Mouse (Mus musculus) CH12.LX (cell line): ENCODE data around the gene Bmp6. TPM values are rescaled to one million over a fixed set of nuclear protein-coding genes. Genes with fewer than 3 reads are reported as not detected.

Experiments used
- DNase-seq: peaks from one replicate; pipeline ENCODE4 v3.0.0-alpha.2; 2013; ENCODE audit errors: extremely low read depth
- H3K27ac ChIP-seq: 2 replicates; pipeline ENCODE4 v1.5.1; 2012; ENCODE audit warnings: low read depth, mild to moderate bottlenecking, control low read depth, moderate library complexity; ENCODE audit not compliant: insufficient read depth
- H3K27me3 ChIP-seq: replicated peaks from 2 replicates; pipeline ENCODE3; 2012; ENCODE audit warnings: inconsistent platforms
- H3K36me3 ChIP-seq, 2 experiments: replicated peaks in 1 of 2; 2 replicates each; pipeline versions ENCODE3 to v1.6.1; 2012; ENCODE audit warnings: inconsistent platforms in 1 of 2, low read length in 1 of 2, mild to moderate bottlenecking in 1 of 2, mixed read lengths in 1 of 2, moderate library complexity in 1 of 2; ENCODE audit not compliant: control insufficient read depth in 1 of 2, insufficient read depth in 1 of 2
- H3K4me1 ChIP-seq, 2 experiments: 2 replicates each; pipeline ENCODE4 v1.6.1; 2012; ENCODE audit warnings: inconsistent platforms in 1 of 2, moderate library complexity in 1 of 2; ENCODE audit not compliant: insufficient read depth in 2 of 2, control insufficient read depth in 1 of 2
- H3K4me2 ChIP-seq: 2 replicates; pipeline ENCODE4 v1.6.1; 2012; ENCODE audit warnings: low read depth, mild to moderate bottlenecking, control low read depth; ENCODE audit not compliant: poor library complexity, insufficient read depth, severe bottlenecking
- H3K4me3 ChIP-seq, 3 experiments: fragments of 150-350 bp in 1 of 3; sonication (generic) in 1 of 3; replicated peaks in 1 of 3; 2 replicates each; pipeline versions ENCODE3 to v1.5.1; 2011 to 2012; ENCODE audit warnings: low read depth in 2 of 3, low read length in 2 of 3, mild to moderate bottlenecking in 2 of 3, moderate library complexity in 2 of 3, control low read depth in 1 of 3, improper control_type of control experiment in 1 of 3, inconsistent platforms in 1 of 3, mixed read lengths in 1 of 3; ENCODE audit not compliant: poor library complexity in 1 of 3
- H3K79me2 ChIP-seq: replicated peaks from 2 replicates; pipeline ENCODE4 v1.6.1; 2012; ENCODE audit warnings: mild to moderate bottlenecking, moderate library complexity; ENCODE audit not compliant: control insufficient read depth, poor library complexity, insufficient read depth, severe bottlenecking; ENCODE audit errors: extremely low read depth
- H3K9ac ChIP-seq: 2 replicates; pipeline ENCODE4 v1.6.1; 2012; ENCODE audit warnings: low read depth, mild to moderate bottlenecking, control low read depth, moderate library complexity; ENCODE audit not compliant: insufficient read depth
- H3K9me3 ChIP-seq: replicated peaks from 2 replicates; pipeline ENCODE3; 2012; ENCODE audit warnings: low read length, inconsistent platforms, mixed read lengths
- BHLHE40 ChIP-seq: IDR thresholded peaks from 2 replicates; pipeline ENCODE4 v1.6.1; 2011; ENCODE audit warnings: mild to moderate bottlenecking, low read depth, low read length, improper control_type of control experiment
- CHD2 ChIP-seq: IDR thresholded peaks from 2 replicates; pipeline ENCODE4 v1.6.1; 2011; ENCODE audit warnings: low read length, improper control_type of control experiment
- CTCF ChIP-seq, 2 experiments: IDR thresholded peaks in 1 of 2; conservative IDR thresholded peaks in 1 of 2; 2 replicates each; pipeline ENCODE4 v1.5.1; 2011 to 2012; ENCODE audit warnings: low read depth in 2 of 2, low read length in 2 of 2, improper control_type of control experiment in 1 of 2, inconsistent platforms in 1 of 2, mild to moderate bottlenecking in 1 of 2, moderate library complexity in 1 of 2
- ELF1 ChIP-seq: IDR thresholded peaks from 2 replicates; pipeline ENCODE4 v1.6.1; 2014; ENCODE audit warnings: low read depth, mild to moderate bottlenecking, inconsistent platforms, low read length, improper control_type of control experiment
- HCFC1 ChIP-seq: IDR thresholded peaks from 2 replicates; pipeline ENCODE4 v1.6.1; 2012; ENCODE audit warnings: low read depth, mild to moderate bottlenecking, inconsistent platforms, low read length, improper control_type of control experiment
- IRF4 ChIP-seq: IDR thresholded peaks from 2 replicates; pipeline ENCODE4 v1.6.1; 2014; ENCODE audit warnings: low read depth, mild to moderate bottlenecking, inconsistent platforms, low read length, improper control_type of control experiment
- KAT2A ChIP-seq: IDR thresholded peaks from 2 replicates; pipeline ENCODE4 v1.6.1; 2012; ENCODE audit warnings: low read length, improper control_type of control experiment, inconsistent platforms; ENCODE audit not compliant: insufficient replicate concordance
- MAX ChIP-seq: IDR thresholded peaks from 2 replicates; pipeline ENCODE4 v1.6.1; 2011; ENCODE audit warnings: low read length, improper control_type of control experiment
- NRF1 ChIP-seq: IDR thresholded peaks from 2 replicates; pipeline ENCODE4 v1.6.1; 2014; ENCODE audit warnings: low read depth, mild to moderate bottlenecking, inconsistent platforms, low read length, improper control_type of control experiment, moderate library complexity
- POLR2A ChIP-seq: IDR thresholded peaks from 2 replicates; pipeline ENCODE4 v1.6.1; 2011; ENCODE audit warnings: low read depth, mild to moderate bottlenecking, improper control_type of control experiment, low read length
- RCOR1 ChIP-seq: conservative IDR thresholded peaks from 2 replicates; pipeline ENCODE4 v1.6.1; 2012; ENCODE audit warnings: low read depth, mild to moderate bottlenecking, inconsistent platforms, low read length, improper control_type of control experiment
- TCF12 ChIP-seq: IDR thresholded peaks from 2 replicates; pipeline ENCODE4 v1.6.1; 2014; ENCODE audit warnings: low read depth, mild to moderate bottlenecking, inconsistent platforms, low read length, improper control_type of control experiment
- UBTF ChIP-seq: IDR thresholded peaks from 2 replicates; pipeline ENCODE4 v1.6.1; 2012; ENCODE audit warnings: low read depth, mild to moderate bottlenecking, inconsistent platforms, low read length, improper control_type of control experiment, moderate library complexity
- dilution Hi-C: fragments of 300-500 bp; cut with MboI; formaldehyde crosslinking; loops from 2 replicates; pipeline ENCODE4 v1.14.3; 2020; ENCODE audit warnings: low sequenced_read_pairs; ENCODE audit not compliant: extremely low pct_unique_long_range_greater_than_20kb, extremely low pct_ligation_motif_present
- in situ Hi-C: fragments of 300-500 bp; cut with MboI; formaldehyde crosslinking; loops from 3 replicates; pipeline ENCODE4 v1.14.3; 2019; ENCODE audit warnings: low sequenced_read_pairs, low pct_ligation_motif_present, low pct_unique_long_range_greater_than_20kb, mixed read lengths
- polyA plus RNA-seq: library from polyadenylated mRNA; unstranded; fragments of >175 nt; gene quantifications from 2 replicates; pipeline ENCODE4 v1.2.1, GENCODE M21; 2012; ENCODE audit warnings: low read depth; ENCODE audit not compliant: insufficient read length
- total RNA-seq, 2 experiments: library from RNA; depleted of rRNA; stranded (reverse); fragments of 300-350 nt in 1 of 2; fragments of >200 nt in 1 of 2; gene quantifications; 2 replicates each; pipeline ENCODE4 v1.2.3; 2012 to 2014

Gene Bmp6
- total RNA-seq (2012; rRNA removed), result 2.8 and 3.5 TPM in 2 replicates
- total RNA-seq (2014; rRNA removed), result 0.16 TPM in 2 replicates
- 0.38 and 0.77 TPM in 2 replicates for polyA plus RNA-seq

GRCm38 (mm10) chr13:38344713-38345430, at the start of gene Bmp6:
Gene Bmp6, plus strand, starts transcription at chr13:38345107.
- no peak within 1 kb of the TSS for H3K27ac ChIP-seq
- peaks cover 29% of the 10 kb centered on the region for H3K9me3 ChIP-seq
- TF ChIP-seq ELF1 (no peak), POLR2A (peak; percentile 46; the same call in 1 of the 2 replicates), BHLHE40 (no peak), CTCF (conservative IDR thresholded peaks at IDR 0.05 in 1 of 2, IDR thresholded peaks at IDR 0.05 in 1 of 2; ENCODE audit: low read depth in 2 of 2, low read length in 2 of 2) (no peak), IRF4 (0 out of 2 replicates have a peak, but pooled peaks have one; percentile 9), KAT2A (no peak), RCOR1 (no peak), NRF1 (peak; percentile 56), CHD2 (no peak)
- dilution Hi-C loops (no loop called here), in situ Hi-C loops (loop anchor here (25.0 kb wide), 1 partner anchor 242 kb away; no protein-coding TSS in a partner anchor)
- H3K4me2 ChIP-seq, result peak within 1 kb of the TSS; percentile 80
- H3K4me1 ChIP-seq, result peaks cover 7 to 17% of the 10 kb centered on the region in 2 experiments
- H3K27me3 ChIP-seq, result no peaks in the 10 kb centered on the region
- no peak for DNase-seq
- H3K4me3 ChIP-seq, result peak within 1 kb of the TSS in 1 of 3 experiments; percentile 58
- H3K36me3 ChIP-seq, result peaks cover 0 to 7% of the 10 kb centered on the region in 2 experiments
- no peak within 1 kb of the TSS; the same call in 1 of the 2 replicates for H3K9ac ChIP-seq
- no peaks in the 10 kb centered on the region for H3K79me2 ChIP-seq

GRCm38 (mm10) chr13:38296166-38296565, 48.7 kb upstream of the Bmp6 start:
- no peaks in the 10 kb centered on the region for H3K27me3 ChIP-seq
- H3K4me1 ChIP-seq, result peaks cover 4 to 9% of the 10 kb centered on the region in 2 experiments; a peak in 3 of 4 replicates
- TF ChIP-seq TCF12 (no peak), MAX (no peak), UBTF (no peak), HCFC1 (no peak)
- TF ChIP-seq, all 38 proteins: peak for 0
- DNase-seq, result no peak
- H3K36me3 ChIP-seq, result no peaks in the 10 kb centered on the region
- H3K9me3 ChIP-seq, result peaks cover 4% of the 10 kb centered on the region
- no peak overlapping the region for H3K4me2 ChIP-seq
- dilution Hi-C loops, result no loop called here
- H3K27ac ChIP-seq, result no peak overlapping the region
- in situ Hi-C loops, result no loop called here
- no peak overlapping the region for H3K9ac ChIP-seq
- no peaks in the 10 kb centered on the region for H3K79me2 ChIP-seq
- H3K4me3 ChIP-seq, result no peak overlapping the region
